Mouse (Mus musculus): ENCODE measurements around the gene Eftud2.

- no peak for TF ChIP-seq MAFK (IDR thresholded peaks at IDR 0.05; ENCODE audit: insufficient replicate concordance, low read length)
- no peak for TF ChIP-seq CTCF (conservative IDR thresholded peaks at IDR 0.05 in 1 of 2, IDR thresholded peaks at IDR 0.05 in 1 of 2; ENCODE audit: low read depth in 2 of 2, low read length in 2 of 2)
- TF ChIP-seq POLR2A (IDR thresholded peaks at IDR 0.05; ENCODE audit: low read depth, low read length), result no peak
- TF ChIP-seq BHLHE40 (IDR thresholded peaks at IDR 0.05; ENCODE audit: low read depth, low read length), result no peak
- no peak for TF ChIP-seq USF1 (IDR thresholded peaks at IDR 0.05; ENCODE audit: low read depth, low read length)
These were observed 20.9 kb downstream of the Eftud2 start for GRCm38 (mm10) chr11:102859933-102860332.
